Mouse (Mus musculus): ENCODE measurements around the gene Zfp648. TPM values are rescaled to one million over a fixed set of nuclear protein-coding genes. Genes with fewer than 3 reads are reported as not detected.

Zfp648 gene
- not detected for polyA plus RNA-seq (2012; fragmentation: generic; extraction: Trizol)

GRCm38 (mm10) chr1:154200955-154201722, at the start of gene Zfp648:
Gene Zfp648, plus strand, starts transcription at chr1:154201187.
- TF ChIP-seq CEBPB (IDR thresholded peaks at IDR 0.05; ENCODE audit: insufficient read depth, poor library complexity, severe bottlenecking), result no peak
- TF ChIP-seq POLR2AphosphoS2 (IDR thresholded peaks at IDR 0.05; ENCODE audit: insufficient read length, low read depth), result no peak
- no peak for TF ChIP-seq MYOD1 (IDR thresholded peaks at IDR 0.05; ENCODE audit: control insufficient read depth in 1 of 3, insufficient read length in 2 of 3, low read depth in 2 of 3)
- no peak for TF ChIP-seq TCF3 (IDR thresholded peaks at IDR 0.05; ENCODE audit: insufficient read length, low read depth)
- no peak for TF ChIP-seq E2F4 (IDR thresholded peaks at IDR 0.05; ENCODE audit: insufficient read depth)
- no peak for TF ChIP-seq TCF12 (IDR thresholded peaks at IDR 0.05; ENCODE audit: insufficient read depth, poor library complexity, severe bottlenecking)
- TF ChIP-seq POLR2A (IDR thresholded peaks at IDR 0.05; ENCODE audit: insufficient read length, low read depth), result no peak
- no peak for TF ChIP-seq MYOG (IDR thresholded peaks at IDR 0.05; ENCODE audit: control insufficient read depth in 1 of 3, insufficient read depth in 1 of 3, insufficient read length in 2 of 3, low read depth in 2 of 3)
- TF ChIP-seq USF1 (IDR thresholded peaks at IDR 0.05; ENCODE audit: low read depth), result no peak
- TF ChIP-seq MAX (IDR thresholded peaks at IDR 0.05; ENCODE audit: low read depth), result no peak
- no peak for TF ChIP-seq REST (IDR thresholded peaks at IDR 0.05; ENCODE audit: insufficient read depth, insufficient read length)
- TF ChIP-seq SRF (IDR thresholded peaks at IDR 0.05; ENCODE audit: control insufficient read depth, insufficient read length, low read depth), result no peak
- H3K4me3 ChIP-seq, result no peak within 1 kb of the TSS
- H3K4me2 ChIP-seq (ENCODE audit: low read depth), result no peak within 1 kb of the TSS
- peaks cover 52% of the 10 kb centered on the region for H3K27me3 ChIP-seq (ENCODE audit: control insufficient read depth, insufficient read depth, insufficient read length)
- no peaks in the 10 kb centered on the region for H3K79me2 ChIP-seq (ENCODE audit: control insufficient read depth, insufficient read depth)
- no peaks in the 10 kb centered on the region for H3K36me3 ChIP-seq (ENCODE audit: control insufficient read depth, insufficient read depth)
- H3ac ChIP-seq (ENCODE audit: control insufficient read depth, insufficient read length), result no peak within 1 kb of the TSS

DNA sequence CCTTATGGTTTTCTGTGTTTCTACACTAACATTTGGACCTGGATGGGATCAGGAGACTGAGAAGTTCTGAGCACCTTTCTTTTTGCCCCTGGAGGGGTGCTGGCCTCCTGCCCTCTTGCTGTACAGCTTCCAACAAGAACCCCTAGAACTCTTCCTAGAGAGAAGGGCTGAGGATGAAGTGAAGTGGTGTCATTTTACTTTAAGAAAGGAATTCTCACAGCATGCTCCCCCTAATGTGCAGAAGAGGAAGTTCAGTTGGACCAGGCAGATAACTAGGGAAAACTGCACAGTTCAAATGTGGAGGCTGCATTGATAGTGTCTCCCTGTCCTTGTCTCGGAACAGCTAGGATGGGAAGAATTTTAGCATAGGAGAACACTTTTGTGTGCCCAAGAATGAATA, 48.4 kb upstream of the Zfp648 start:
- Histone ChIP-seq H3K36me3 (ENCODE audit: control insufficient read depth, insufficient read depth) (no peaks in the 10 kb centered on the region), H3K27me3 (ENCODE audit: control insufficient read depth, insufficient read depth, insufficient read length) (no peaks in the 10 kb centered on the region), H3ac (ENCODE audit: control insufficient read depth, insufficient read length) (no peak overlapping the region), H3K79me2 (ENCODE audit: control insufficient read depth, insufficient read depth) (no peaks in the 10 kb centered on the region), H3K4me3 (no peak overlapping the region), H3K4me2 (ENCODE audit: low read depth) (no peak overlapping the region)
- TF ChIP-seq CEBPB (IDR thresholded peaks at IDR 0.05; ENCODE audit: insufficient read depth, poor library complexity, severe bottlenecking) (no peak), POLR2AphosphoS2 (IDR thresholded peaks at IDR 0.05; ENCODE audit: insufficient read length, low read depth) (no peak), MAX (IDR thresholded peaks at IDR 0.05; ENCODE audit: low read depth) (no peak), MYOD1 (IDR thresholded peaks at IDR 0.05; ENCODE audit: control insufficient read depth in 1 of 3, insufficient read length in 2 of 3, low read depth in 2 of 3) (no peak), TCF3 (IDR thresholded peaks at IDR 0.05; ENCODE audit: insufficient read length, low read depth) (no peak), POLR2A (IDR thresholded peaks at IDR 0.05; ENCODE audit: insufficient read length, low read depth) (no peak), USF1 (IDR thresholded peaks at IDR 0.05; ENCODE audit: low read depth) (no peak), SRF (IDR thresholded peaks at IDR 0.05; ENCODE audit: control insufficient read depth, insufficient read length, low read depth) (no peak), E2F4 (IDR thresholded peaks at IDR 0.05; ENCODE audit: insufficient read depth) (no peak), REST (IDR thresholded peaks at IDR 0.05; ENCODE audit: insufficient read depth, insufficient read length) (no peak), MYOG (IDR thresholded peaks at IDR 0.05; ENCODE audit: control insufficient read depth in 1 of 3, insufficient read depth in 1 of 3, insufficient read length in 2 of 3, low read depth in 2 of 3) (no peak), TCF12 (IDR thresholded peaks at IDR 0.05; ENCODE audit: insufficient read depth, poor library complexity, severe bottlenecking) (no peak)

GRCm38 (mm10) chr1:154153800-154154199, 47.2 kb upstream of the Zfp648 start:
- no peaks in the 10 kb centered on the region for H3K36me3 ChIP-seq (ENCODE audit: control insufficient read depth, insufficient read depth)
- no peak for TF ChIP-seq MYOG (IDR thresholded peaks at IDR 0.05; ENCODE audit: control insufficient read depth in 1 of 3, insufficient read depth in 1 of 3, insufficient read length in 2 of 3, low read depth in 2 of 3)
- TF ChIP-seq E2F4 (IDR thresholded peaks at IDR 0.05; ENCODE audit: insufficient read depth), result no peak
- no peak for TF ChIP-seq TCF12 (IDR thresholded peaks at IDR 0.05; ENCODE audit: insufficient read depth, poor library complexity, severe bottlenecking)
- no peak for TF ChIP-seq MYOD1 (IDR thresholded peaks at IDR 0.05; ENCODE audit: control insufficient read depth in 1 of 3, insufficient read length in 2 of 3, low read depth in 2 of 3)
- no peak for TF ChIP-seq REST (IDR thresholded peaks at IDR 0.05; ENCODE audit: insufficient read depth, insufficient read length)
- TF ChIP-seq TCF3 (IDR thresholded peaks at IDR 0.05; ENCODE audit: insufficient read length, low read depth), result no peak
- no peak for TF ChIP-seq SRF (IDR thresholded peaks at IDR 0.05; ENCODE audit: control insufficient read depth, insufficient read length, low read depth)
- no peak for TF ChIP-seq POLR2A (IDR thresholded peaks at IDR 0.05; ENCODE audit: insufficient read length, low read depth)
- TF ChIP-seq USF1 (IDR thresholded peaks at IDR 0.05; ENCODE audit: low read depth), result no peak
- no peak for TF ChIP-seq POLR2AphosphoS2 (IDR thresholded peaks at IDR 0.05; ENCODE audit: insufficient read length, low read depth)
- no peak for TF ChIP-seq CEBPB (IDR thresholded peaks at IDR 0.05; ENCODE audit: insufficient read depth, poor library complexity, severe bottlenecking)
- no peak for TF ChIP-seq MAX (IDR thresholded peaks at IDR 0.05; ENCODE audit: low read depth)
- no peaks in the 10 kb centered on the region for H3K79me2 ChIP-seq (ENCODE audit: control insufficient read depth, insufficient read depth)
- no peak overlapping the region for H3K4me3 ChIP-seq
- no peak overlapping the region for H3K4me2 ChIP-seq (ENCODE audit: low read depth)
- no peaks in the 10 kb centered on the region for H3K27me3 ChIP-seq (ENCODE audit: control insufficient read depth, insufficient read depth, insufficient read length)
- H3ac ChIP-seq (ENCODE audit: control insufficient read depth, insufficient read length), result no peak overlapping the region

- Histone ChIP-seq H3K27me3 (ENCODE audit: control insufficient read depth, insufficient read depth, insufficient read length) (no peaks in the 10 kb centered on the region), H3K36me3 (ENCODE audit: control insufficient read depth, insufficient read depth) (no peaks in the 10 kb centered on the region), H3K4me3 (no peak overlapping the region), H3ac (ENCODE audit: control insufficient read depth, insufficient read length) (no peak overlapping the region), H3K4me2 (ENCODE audit: low read depth) (peak overlapping the region; percentile 69), H3K79me2 (ENCODE audit: control insufficient read depth, insufficient read depth) (no peaks in the 10 kb centered on the region)
- TF ChIP-seq MYOD1 (IDR thresholded peaks at IDR 0.05; ENCODE audit: control insufficient read depth in 1 of 3, insufficient read length in 2 of 3, low read depth in 2 of 3) (peak; percentile 3 to 83 (median 83)), E2F4 (IDR thresholded peaks at IDR 0.05; ENCODE audit: insufficient read depth) (no peak)
These were observed 44.6 kb upstream of the Zfp648 start for GRCm38 (mm10) chr1:154156177-154157062.

Measured in myocyte (in vitro differentiated cells).